Mouse (Mus musculus) adrenal gland, adult 2 months (tissue): ENCODE results near the gene Mamstr. TPM values are rescaled to one million over a fixed set of nuclear protein-coding genes. Genes with fewer than 3 reads are reported as not detected.
"Not testable (repeated sequence)": the region's sequence is repeated elsewhere in the genome, so short reads cannot be mapped to it uniquely, and the experiment has no call there.

Experiments used
- DNase-seq: peaks from one replicate; pipeline ENCODE4 v3.0.0; 2021
- polyA plus RNA-seq: library from polyadenylated mRNA; depleted of rRNA; stranded (reverse); fragments of >200 nt; gene quantifications from 2 replicates; pipeline ENCODE4 v1.2.3, GENCODE M21; 2012
- total RNA-seq, 2 experiments: library from RNA; stranded (reverse); gene quantifications; 2 replicates each; pipeline ENCODE4 v1.2.3; 2021

Mamstr gene
- total and polyA plus RNA-seq, 3 experiments, result 3.0 to 5.8 (median 5.1) TPM

- DNase-seq, result not testable (repeated sequence)
Observed at GRCm38 (mm10) chr7:45650484-45650883, 10.7 kb downstream of the Mamstr start.

GRCm38 (mm10) chr7:45654424-45655047 lies 14.8 kb downstream of the Mamstr start:
- no peak for DNase-seq

- DNase-seq, result no peak
Observed at GRCm38 (mm10) chr7:45660746-45661478, 21.1 kb downstream of the Mamstr start.

- DNase-seq, result not testable (repeated sequence)
Observed at GRCm38 (mm10) chr7:45661702-45662101, 21.9 kb downstream of the Mamstr start.

GRCm38 (mm10) chr7:45665303-45666138 lies 25.7 kb downstream of the Mamstr start:
- no peak for DNase-seq

GRCm38 (mm10) chr7:45666161-45666560 lies 26.4 kb downstream of the Mamstr start, which contains the start of gene Fut2:
TSS of gene Fut2 (minus strand) at chr7:45666394.
- DNase-seq, result no peak

- no peak for DNase-seq
Observed at GRCm38 (mm10) chr7:45667761-45668160, 28.0 kb downstream of the Mamstr start.

GRCm38 (mm10) chr7:45668921-45669320 lies 29.1 kb downstream of the Mamstr start:
- DNase-seq, result no peak

GRCm38 (mm10) chr7:45677627-45678295 lies 38.0 kb downstream of the Mamstr start:
- DNase-seq, result no peak

GRCm38 (mm10) chr7:45678513-45678912 lies 38.7 kb downstream of the Mamstr start:
- DNase-seq, result peak; percentile 85

- peak; percentile 81 for DNase-seq
Observed at GRCm38 (mm10) chr7:45679966-45680621, 40.3 kb downstream of the Mamstr start.

- DNase-seq, result no peak
Observed at GRCm38 (mm10) chr7:45681046-45681736, 41.4 kb downstream of the Mamstr start.

- peak; percentile 87 for DNase-seq
Observed at GRCm38 (mm10) chr7:45682144-45683126, 42.7 kb downstream of the Mamstr start.

GRCm38 (mm10) chr7:45683396-45684050 lies 43.7 kb downstream of the Mamstr start, which contains the start of gene Ntn5:
TSS of gene Ntn5 (plus strand) at chr7:45684022.
- DNase-seq, result no peak

GRCm38 (mm10) chr7:45685811-45686210 lies 46.0 kb downstream of the Mamstr start:
- no peak for DNase-seq

GRCm38 (mm10) chr7:45686841-45687240 lies 47.1 kb downstream of the Mamstr start:
- DNase-seq, result no peak

- DNase-seq, result no peak
Observed at GRCm38 (mm10) chr7:45689099-45689498, 49.3 kb downstream of the Mamstr start.

GRCm38 (mm10) chr7:45689800-45690199 lies 50.0 kb downstream of the Mamstr start:
- peak; percentile 40 for DNase-seq

GRCm38 (mm10) chr7:45692364-45692763 lies 52.6 kb downstream of the Mamstr start:
- DNase-seq, result no peak
